Mouse (Mus musculus): ENCODE results near the gene Vamp9. TPM values are rescaled to one million over a fixed set of nuclear protein-coding genes. Genes with fewer than 3 reads are reported as not detected.

Gene Vamp9
- polyA plus RNA-seq, 1 experiment = not detected

- no peak for TF ChIP-seq POLR2A (IDR thresholded peaks at IDR 0.05; ENCODE audit: insufficient read depth, low read depth, low read length)
- TF ChIP-seq CTCF (IDR thresholded peaks at IDR 0.05; ENCODE audit: insufficient read depth, low read depth, low read length) = no peak
- H3K27ac ChIP-seq (ENCODE audit: insufficient read depth, low read depth, low read length) = no peak overlapping the region
- WGBS = 86% methylated on average over 9 of the region's 9 CpGs
Measured at GRCm38 (mm10) chr5:99877565-99877964, 28.5 kb upstream of the Vamp9 start.

GRCm38 (mm10) chr5:99882441-99882840, 23.6 kb upstream of the Vamp9 start:
- H3K27ac ChIP-seq (ENCODE audit: insufficient read depth, low read depth, low read length) = no peak overlapping the region
- TF ChIP-seq POLR2A (IDR thresholded peaks at IDR 0.05; ENCODE audit: insufficient read depth, low read depth, low read length) (no peak), CTCF (IDR thresholded peaks at IDR 0.05; ENCODE audit: insufficient read depth, low read depth, low read length) (no peak)
- H3K4me1 ChIP-seq (ENCODE audit: control insufficient read depth, insufficient read depth, low read length) = no peaks in the 10 kb centered on the region
- no peak overlapping the region for H3K4me3 ChIP-seq (ENCODE audit: insufficient read depth, low read depth, low read length)
- WGBS = 93% methylated on average over 3 of the region's 3 CpGs

More at GRCm38 (mm10) chr5:99877565-99877964, 28.5 kb upstream of the Vamp9 start:
- no peaks in the 10 kb centered on the region for H3K4me1 ChIP-seq (ENCODE audit: control insufficient read depth, insufficient read depth, low read length)
- H3K4me3 ChIP-seq (ENCODE audit: insufficient read depth, low read depth, low read length) = no peak overlapping the region

- no peak overlapping the region for H3K27ac ChIP-seq (ENCODE audit: insufficient read depth, low read depth, low read length)
- H3K4me3 ChIP-seq (ENCODE audit: insufficient read depth, low read depth, low read length) = no peak overlapping the region
- 95% methylated on average over 4 of the region's 4 CpGs for WGBS
- TF ChIP-seq POLR2A (IDR thresholded peaks at IDR 0.05; ENCODE audit: insufficient read depth, low read depth, low read length) (no peak), CTCF (IDR thresholded peaks at IDR 0.05; ENCODE audit: insufficient read depth, low read depth, low read length) (no peak)
- H3K4me1 ChIP-seq (ENCODE audit: control insufficient read depth, insufficient read depth, low read length) = no peaks in the 10 kb centered on the region
Measured at GRCm38 (mm10) chr5:99884035-99884434, 22.0 kb upstream of the Vamp9 start.

GRCm38 (mm10) chr5:99887133-99887532, 18.9 kb upstream of the Vamp9 start:
- WGBS = 85% methylated on average over 1 of the region's 1 CpGs
- TF ChIP-seq CTCF (IDR thresholded peaks at IDR 0.05; ENCODE audit: insufficient read depth, low read depth, low read length) = no peak
- TF ChIP-seq POLR2A (IDR thresholded peaks at IDR 0.05; ENCODE audit: insufficient read depth, low read depth, low read length) = no peak
- no peak overlapping the region for H3K4me3 ChIP-seq (ENCODE audit: insufficient read depth, low read depth, low read length)
- H3K4me1 ChIP-seq (ENCODE audit: control insufficient read depth, insufficient read depth, low read length) = no peaks in the 10 kb centered on the region
- no peak overlapping the region for H3K27ac ChIP-seq (ENCODE audit: insufficient read depth, low read depth, low read length)

- WGBS = 71% methylated on average over 12 of the region's 12 CpGs
- Histone ChIP-seq H3K27ac (ENCODE audit: insufficient read depth, low read depth, low read length) (no peak overlapping the region), H3K4me3 (ENCODE audit: insufficient read depth, low read depth, low read length) (no peak overlapping the region), H3K4me1 (ENCODE audit: control insufficient read depth, insufficient read depth, low read length) (no peaks in the 10 kb centered on the region)
- TF ChIP-seq POLR2A (IDR thresholded peaks at IDR 0.05; ENCODE audit: insufficient read depth, low read depth, low read length) (no peak), CTCF (IDR thresholded peaks at IDR 0.05; ENCODE audit: insufficient read depth, low read depth, low read length) (no peak)
Measured at GRCm38 (mm10) chr5:99891516-99892441, 14.3 kb upstream of the Vamp9 start.

GRCm38 (mm10) chr5:99900041-99900440, 6.0 kb upstream of the Vamp9 start:
- 5% methylated on average over 6 of the region's 6 CpGs for WGBS
- no peak overlapping the region for H3K4me3 ChIP-seq (ENCODE audit: insufficient read depth, low read depth, low read length)
- H3K4me1 ChIP-seq (ENCODE audit: control insufficient read depth, insufficient read depth, low read length) = no peaks in the 10 kb centered on the region
- no peak overlapping the region for H3K27ac ChIP-seq (ENCODE audit: insufficient read depth, low read depth, low read length)
- TF ChIP-seq CTCF (IDR thresholded peaks at IDR 0.05; ENCODE audit: insufficient read depth, low read depth, low read length) (peak; percentile 52), POLR2A (IDR thresholded peaks at IDR 0.05; ENCODE audit: insufficient read depth, low read depth, low read length) (no peak)

- TF ChIP-seq CTCF (IDR thresholded peaks at IDR 0.05; ENCODE audit: insufficient read depth, low read depth, low read length) = no peak
- TF ChIP-seq POLR2A (IDR thresholded peaks at IDR 0.05; ENCODE audit: insufficient read depth, low read depth, low read length) = no peak
- Histone ChIP-seq H3K4me3 (ENCODE audit: insufficient read depth, low read depth, low read length) (peak overlapping the region; percentile 55; the same call in 1 of the 2 replicates), H3K4me1 (ENCODE audit: control insufficient read depth, insufficient read depth, low read length) (no peaks in the 10 kb centered on the region), H3K27ac (ENCODE audit: insufficient read depth, low read depth, low read length) (no peak overlapping the region)
- 67% methylated on average over 7 of the region's 7 CpGs for WGBS
Measured at GRCm38 (mm10) chr5:99905731-99906130, 323 bp upstream of the Vamp9 start.

- TF ChIP-seq CTCF (IDR thresholded peaks at IDR 0.05; ENCODE audit: insufficient read depth, low read depth, low read length) (no peak), POLR2A (IDR thresholded peaks at IDR 0.05; ENCODE audit: insufficient read depth, low read depth, low read length) (no peak)
- no peak overlapping the region for H3K4me3 ChIP-seq (ENCODE audit: insufficient read depth, low read depth, low read length)
- no peak overlapping the region for H3K27ac ChIP-seq (ENCODE audit: insufficient read depth, low read depth, low read length)
- 70% methylated on average over 7 of the region's 7 CpGs for WGBS
- no peaks in the 10 kb centered on the region for H3K4me1 ChIP-seq (ENCODE audit: control insufficient read depth, insufficient read depth, low read length)
Measured at GRCm38 (mm10) chr5:99915494-99915893, 9.4 kb downstream of the Vamp9 start.

GRCm38 (mm10) chr5:99922033-99922432, 16.0 kb downstream of the Vamp9 start:
- TF ChIP-seq POLR2A (IDR thresholded peaks at IDR 0.05; ENCODE audit: insufficient read depth, low read depth, low read length) = no peak
- TF ChIP-seq CTCF (IDR thresholded peaks at IDR 0.05; ENCODE audit: insufficient read depth, low read depth, low read length) = no peak
- WGBS = 79% methylated on average over 8 of the region's 8 CpGs
- Histone ChIP-seq H3K4me3 (ENCODE audit: insufficient read depth, low read depth, low read length) (no peak overlapping the region), H3K27ac (ENCODE audit: insufficient read depth, low read depth, low read length) (no peak overlapping the region), H3K4me1 (ENCODE audit: control insufficient read depth, insufficient read depth, low read length) (no peaks in the 10 kb centered on the region)
